Mouse (Mus musculus) CD4-positive helper T cell, adult 2 months (primary cell): ENCODE data around the gene Gng12.

ENCODE experiments used
- DNase-seq: peaks from one replicate; pipeline ENCODE4 v3.0.0-alpha.2; 2012; ENCODE audit warnings: low read depth, missing footprints, low spot score

The Gng12 gene

GRCm38 (mm10) chr6:67049695-67050038 is 153.5 kb downstream of the Gng12 start:
- no peak for DNase-seq

GRCm38 (mm10) chr6:67050063-67050462 is 153.9 kb downstream of the Gng12 start:
- no peak for DNase-seq

- DNase-seq, result peak; percentile 40
Measured at GRCm38 (mm10) chr6:67056108-67056888, 160.1 kb downstream of the Gng12 start.

- DNase-seq, result no peak
Measured at GRCm38 (mm10) chr6:67056889-67057564, 160.8 kb downstream of the Gng12 start.

- DNase-seq, result no peak
Measured at GRCm38 (mm10) chr6:67057574-67057973, 161.4 kb downstream of the Gng12 start.

- no peak for DNase-seq
Measured at GRCm38 (mm10) chr6:67057991-67058696, 161.9 kb downstream of the Gng12 start.

GRCm38 (mm10) chr6:67060057-67060456 is 163.9 kb downstream of the Gng12 start:
- DNase-seq, result no peak

- DNase-seq, result peak; percentile 35
Measured at GRCm38 (mm10) chr6:67069219-67069762, 173.1 kb downstream of the Gng12 start.

- DNase-seq, result no peak
Measured at GRCm38 (mm10) chr6:67069800-67070315, 173.7 kb downstream of the Gng12 start.
